Mouse (Mus musculus) neural tube, embryonic 12.5 days (tissue): ENCODE measurements around the gene Pde7b. TPM values are rescaled to one million over a fixed set of nuclear protein-coding genes. Genes with fewer than 3 reads are reported as not detected.
"Not testable (repeated sequence)": the region's sequence is repeated elsewhere in the genome, so short reads cannot be mapped to it uniquely, and the experiment has no call there.

ENCODE experiments used
- ATAC-seq: fragments of 200-750 bp; cut with Nextera tagmentation; 2 replicates; pipeline ENCODE4 v1.8.0; 2017; ENCODE audit warnings: low read depth, mild to moderate bottlenecking, moderate TSS enrichment, moderate library complexity; ENCODE audit not compliant: low FRiP score
- H3K27ac ChIP-seq: fragments of 300-500 bp; sonication (generic); 2 replicates; pipeline ENCODE4 v1.5.1; 2016
- H3K27me3 ChIP-seq: fragments of 300-500 bp; sonication (generic); replicated peaks from 2 replicates; pipeline ENCODE4 v1.6.1; 2016; ENCODE audit warnings: mild to moderate bottlenecking
- H3K36me3 ChIP-seq: fragments of 300-500 bp; sonication (generic); 2 replicates; pipeline ENCODE4 v1.6.1; 2016; ENCODE audit warnings: mild to moderate bottlenecking
- H3K4me1 ChIP-seq: fragments of 300-500 bp; sonication (generic); 2 replicates; pipeline ENCODE4 v1.6.1; 2016
- H3K4me2 ChIP-seq: fragments of 300-500 bp; sonication (generic); replicated peaks from 2 replicates; pipeline ENCODE4 v1.6.1; 2016; ENCODE audit warnings: mild to moderate bottlenecking
- H3K4me3 ChIP-seq: fragments of 300-500 bp; sonication (generic); 2 replicates; pipeline ENCODE4 v1.5.1; 2016
- H3K9ac ChIP-seq: fragments of 300-500 bp; sonication (generic); 2 replicates; pipeline ENCODE4 v1.6.1; 2016; ENCODE audit warnings: mild to moderate bottlenecking
- H3K9me3 ChIP-seq: fragments of 300-500 bp; sonication (generic); 2 replicates; pipeline ENCODE4 v1.6.1; 2016; ENCODE audit warnings: mild to moderate bottlenecking
- WGBS: fragments of 180-500 bp; shearing (Covaris S2); methylation state at CpG from one replicate; pipeline ENCODE4 v1.1.7; 2016; 5-methylcytosine and 5-hydroxymethylcytosine counted together
- polyA plus RNA-seq: library from polyadenylated mRNA; unstranded; fragments of >200 nt; fragmentation: Nextera tagmentation; extraction: Ambion mirVana; gene quantifications from 2 replicates; pipeline ENCODE4 v1.2.1, GENCODE M21; 2016

The Pde7b gene
- polyA plus RNA-seq, 1 experiment from 2014 or later = 3.5 TPM

GRCm38 (mm10) chr10:20527737-20528136, 197.1 kb downstream of the Pde7b start:
- H3K27ac ChIP-seq = no peak overlapping the region
- H3K9ac ChIP-seq = no peak overlapping the region
- H3K36me3 ChIP-seq = no peaks in the 10 kb centered on the region
- 87% methylated on average over 4 of the region's 4 CpGs for whole genome bisulfite sequencing
- no peaks in the 10 kb centered on the region for H3K9me3 ChIP-seq
- H3K4me3 ChIP-seq = no peak overlapping the region
- H3K4me2 ChIP-seq = no peak overlapping the region
- ATAC-seq = no peak
- H3K4me1 ChIP-seq = peaks cover 8% of the 10 kb centered on the region; the same call in 1 of the 2 replicates
- H3K27me3 ChIP-seq = no peaks in the 10 kb centered on the region

DNA sequence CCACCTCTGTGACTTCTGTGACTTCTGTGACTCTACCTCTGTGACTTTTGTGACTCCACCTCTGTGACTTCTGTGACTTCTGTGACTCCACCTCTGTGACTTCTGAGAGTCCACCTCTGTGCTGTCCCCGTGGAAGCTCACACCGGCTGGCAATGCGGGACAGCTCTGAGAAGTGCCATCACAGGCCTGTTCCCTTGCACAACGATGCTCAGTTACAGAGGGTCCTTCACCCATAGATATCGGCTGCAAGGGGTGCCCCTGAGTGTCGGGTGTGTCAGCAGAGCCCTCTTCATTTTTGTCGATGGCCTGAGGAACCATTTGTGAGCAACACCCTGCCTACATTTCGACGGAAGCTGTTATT, 206.4 kb downstream of the Pde7b start:
- no peak overlapping the region for H3K4me2 ChIP-seq
- H3K36me3 ChIP-seq = no peaks in the 10 kb centered on the region
- no peaks in the 10 kb centered on the region for H3K27me3 ChIP-seq
- no peak overlapping the region for H3K4me3 ChIP-seq
- 87% methylated on average over 9 of the region's 9 CpGs for WGBS
- H3K4me1 ChIP-seq = no peaks in the 10 kb centered on the region
- H3K9me3 ChIP-seq = no peaks in the 10 kb centered on the region
- H3K27ac ChIP-seq = no peak overlapping the region
- no peak overlapping the region for H3K9ac ChIP-seq
- ATAC-seq = no peak

- not testable (repeated sequence) for H3K36me3 ChIP-seq, H3K4me1 ChIP-seq, H3K27ac ChIP-seq, H3K4me3 ChIP-seq, H3K9me3 ChIP-seq, H3K9ac ChIP-seq, H3K27me3 ChIP-seq, ATAC-seq, H3K4me2 ChIP-seq
- 67% methylated on average over 9 of the region's 9 CpGs for WGBS
Measured at GRCm38 (mm10) chr10:20517756-20518528, 206.9 kb downstream of the Pde7b start.

DNA sequence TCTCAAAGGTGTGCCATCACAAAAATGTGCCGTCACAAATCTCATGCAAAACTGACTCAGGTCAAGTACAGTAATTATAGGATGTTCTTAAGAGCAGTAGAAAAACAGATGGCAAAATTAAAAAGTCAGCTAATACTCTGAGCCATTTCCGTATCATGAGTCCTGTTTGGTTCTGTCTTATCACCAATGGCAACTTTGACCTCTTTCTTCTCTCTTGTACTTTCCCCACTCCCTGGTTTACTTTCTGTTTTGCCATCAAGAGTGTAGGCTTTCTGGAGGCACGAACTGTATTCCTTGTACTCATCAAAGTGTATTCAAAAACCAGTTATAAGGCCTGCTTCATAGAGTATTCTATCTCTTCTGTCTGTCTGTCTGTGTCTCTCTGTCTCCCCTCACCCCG, 211.0 kb downstream of the Pde7b start:
- Histone ChIP-seq H3K9me3 (no peaks in the 10 kb centered on the region), H3K36me3 (no peaks in the 10 kb centered on the region), H3K4me3 (no peak overlapping the region), H3K4me1 (no peaks in the 10 kb centered on the region), H3K27ac (no peak overlapping the region), H3K9ac (no peak overlapping the region), H3K4me2 (no peak overlapping the region), H3K27me3 (no peaks in the 10 kb centered on the region)
- no peak for ATAC-seq
- 88% methylated on average over 4 of the region's 4 CpGs for WGBS

DNA sequence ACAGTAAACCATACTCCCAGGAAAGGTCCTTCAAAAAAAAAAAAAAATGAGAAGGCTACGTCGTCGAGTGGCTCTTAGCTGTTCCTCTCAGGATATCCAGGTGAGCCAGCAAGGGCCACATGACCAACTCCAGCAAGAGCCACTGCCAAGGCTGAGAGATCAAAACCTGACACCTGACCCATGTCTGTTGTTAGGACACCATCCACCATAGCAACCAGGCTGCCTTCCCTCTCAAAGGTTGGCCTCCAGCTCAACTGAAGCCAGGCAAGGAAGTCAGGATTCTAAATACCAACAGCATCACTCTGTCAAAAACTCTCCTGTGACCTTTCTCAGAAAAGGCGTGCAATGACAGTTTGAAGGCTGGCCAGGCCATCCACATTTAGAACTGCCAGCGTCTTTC, 211.4 kb downstream of the Pde7b start:
- H3K4me3 ChIP-seq = no peak overlapping the region
- 93% methylated on average over 5 of the region's 5 CpGs for WGBS
- H3K9me3 ChIP-seq = no peaks in the 10 kb centered on the region
- H3K4me1 ChIP-seq = no peaks in the 10 kb centered on the region
- H3K9ac ChIP-seq = no peak overlapping the region
- no peak overlapping the region for H3K27ac ChIP-seq
- H3K36me3 ChIP-seq = no peaks in the 10 kb centered on the region
- no peaks in the 10 kb centered on the region for H3K27me3 ChIP-seq
- no peak overlapping the region for H3K4me2 ChIP-seq
- no peak for ATAC-seq

GRCm38 (mm10) chr10:20509819-20510218, 215.1 kb downstream of the Pde7b start:
- Histone ChIP-seq H3K9ac (no peak overlapping the region), H3K36me3 (no peaks in the 10 kb centered on the region), H3K9me3 (no peaks in the 10 kb centered on the region), H3K4me3 (no peak overlapping the region), H3K27ac (no peak overlapping the region), H3K27me3 (no peaks in the 10 kb centered on the region), H3K4me2 (no peak overlapping the region), H3K4me1 (no peaks in the 10 kb centered on the region)
- 95% methylated on average over 4 of the region's 4 CpGs for WGBS
- ATAC-seq = no peak

- H3K4me3 ChIP-seq = no peak overlapping the region
- H3K9me3 ChIP-seq = no peaks in the 10 kb centered on the region
- no peak overlapping the region for H3K27ac ChIP-seq
- H3K9ac ChIP-seq = no peak overlapping the region
- no peak overlapping the region for H3K4me2 ChIP-seq
- no peaks in the 10 kb centered on the region for H3K36me3 ChIP-seq
- no peaks in the 10 kb centered on the region for H3K27me3 ChIP-seq
- H3K4me1 ChIP-seq = no peaks in the 10 kb centered on the region
- no peak for ATAC-seq
- 78% methylated on average over 3 of the region's 3 CpGs for WGBS
Measured at GRCm38 (mm10) chr10:20508497-20508896, 216.4 kb downstream of the Pde7b start.

DNA sequence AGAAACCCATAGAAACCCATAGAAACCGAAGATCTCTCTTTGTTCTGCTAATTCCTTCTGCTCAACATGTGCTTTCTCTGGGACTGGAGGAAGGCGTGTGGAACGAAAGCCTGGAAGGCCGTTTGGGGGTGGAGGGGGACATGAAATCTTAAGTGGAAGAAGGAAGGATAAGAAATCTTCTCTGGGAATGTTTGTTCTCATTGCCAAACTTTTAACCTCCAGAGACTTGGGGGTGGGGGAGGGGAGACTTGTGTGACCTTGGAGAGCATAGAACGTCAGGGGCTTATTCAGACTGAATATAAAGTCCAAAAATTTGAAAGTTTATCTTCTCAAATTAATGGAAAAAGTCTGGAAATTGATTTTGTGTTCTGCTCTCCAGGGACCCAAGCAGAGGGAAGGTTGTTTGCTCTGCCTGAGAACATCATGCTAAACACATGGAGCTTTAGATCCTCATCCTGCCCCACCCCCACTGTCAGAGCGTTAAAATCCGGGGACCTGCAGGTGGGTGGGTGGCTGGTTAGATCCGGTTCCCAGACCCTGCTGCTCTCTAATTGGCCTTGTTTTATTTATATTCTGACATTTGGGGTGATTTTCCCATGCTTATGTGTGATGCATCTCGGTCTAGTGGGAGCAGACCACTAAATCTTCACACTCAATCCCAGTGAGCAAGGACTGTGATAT, 217.0 kb downstream of the Pde7b start:
- WGBS = 60% methylated on average over 9 of the region's 9 CpGs

GRCm38 (mm10) chr10:20507069-20507468, 217.8 kb downstream of the Pde7b start:
- H3K36me3 ChIP-seq = no peaks in the 10 kb centered on the region
- WGBS = 93% methylated on average over 2 of the region's 2 CpGs
- no peaks in the 10 kb centered on the region for H3K9me3 ChIP-seq
- no peak overlapping the region for H3K27ac ChIP-seq
- H3K4me1 ChIP-seq = no peaks in the 10 kb centered on the region
- no peak overlapping the region for H3K4me2 ChIP-seq
- no peak for ATAC-seq
- no peak overlapping the region for H3K4me3 ChIP-seq
- no peak overlapping the region for H3K9ac ChIP-seq
- no peaks in the 10 kb centered on the region for H3K27me3 ChIP-seq

More for the DNA sequence above, 217.0 kb downstream of the Pde7b start:
- H3K27me3 ChIP-seq = no peaks in the 10 kb centered on the region
- H3K4me3 ChIP-seq = no peak overlapping the region
- H3K9ac ChIP-seq = no peak overlapping the region
- no peaks in the 10 kb centered on the region for H3K9me3 ChIP-seq
- H3K36me3 ChIP-seq = no peaks in the 10 kb centered on the region
- no peak overlapping the region for H3K27ac ChIP-seq
- H3K4me1 ChIP-seq = no peaks in the 10 kb centered on the region
- ATAC-seq = no peak
- H3K4me2 ChIP-seq = no peak overlapping the region

GRCm38 (mm10) chr10:20505454-20505853, 219.4 kb downstream of the Pde7b start:
- 67% methylated on average over 10 of the region's 10 CpGs for WGBS
- Histone ChIP-seq H3K27ac (no peak overlapping the region), H3K9me3 (no peaks in the 10 kb centered on the region), H3K4me1 (no peaks in the 10 kb centered on the region), H3K4me2 (no peak overlapping the region), H3K4me3 (no peak overlapping the region), H3K36me3 (no peaks in the 10 kb centered on the region), H3K9ac (no peak overlapping the region), H3K27me3 (no peaks in the 10 kb centered on the region)
- no peak for ATAC-seq

DNA sequence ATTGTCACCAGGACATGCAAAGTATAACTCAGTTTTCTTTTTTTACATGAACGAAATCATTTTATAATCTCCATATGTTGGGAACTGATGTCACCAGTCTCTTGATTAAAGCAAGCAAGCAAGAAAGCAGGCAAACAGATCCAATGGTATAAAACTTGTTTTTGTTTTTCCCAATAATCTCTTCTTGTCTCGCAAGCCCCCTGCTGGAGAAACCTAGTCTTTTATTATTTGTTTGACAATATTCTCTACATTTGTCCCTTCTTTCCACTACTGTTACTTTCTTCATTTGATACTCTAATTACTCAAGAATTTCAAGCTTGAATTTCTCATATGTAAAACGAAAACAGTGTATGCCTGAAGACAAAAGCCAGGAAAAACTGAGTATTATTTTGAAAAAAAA, 220.1 kb downstream of the Pde7b start:
- no peak overlapping the region for H3K4me2 ChIP-seq
- ATAC-seq = no peak
- no peak overlapping the region for H3K4me3 ChIP-seq
- H3K36me3 ChIP-seq = no peaks in the 10 kb centered on the region
- WGBS = 84% methylated on average over 3 of the region's 3 CpGs
- no peaks in the 10 kb centered on the region for H3K27me3 ChIP-seq
- no peaks in the 10 kb centered on the region for H3K4me1 ChIP-seq
- no peak overlapping the region for H3K9ac ChIP-seq
- no peak overlapping the region for H3K27ac ChIP-seq
- H3K9me3 ChIP-seq = no peaks in the 10 kb centered on the region

GRCm38 (mm10) chr10:20503265-20504025, 221.4 kb downstream of the Pde7b start:
- no peak for ATAC-seq
- Histone ChIP-seq H3K4me1 (no peaks in the 10 kb centered on the region), H3K9ac (no peak overlapping the region), H3K4me3 (no peak overlapping the region), H3K4me2 (no peak overlapping the region), H3K9me3 (no peaks in the 10 kb centered on the region), H3K36me3 (no peaks in the 10 kb centered on the region), H3K27me3 (no peaks in the 10 kb centered on the region), H3K27ac (no peak overlapping the region)
- 93% methylated on average over 17 of the region's 17 CpGs for WGBS
